Mouse (Mus musculus) liver, embryonic 14.5 days (tissue): Measurements from ENCODE around the gene Tmem132e. TPM values are rescaled to one million over a fixed set of nuclear protein-coding genes. Genes with fewer than 3 reads are reported as not detected.

Experiments
- ATAC-seq: fragments of 200-750 bp; cut with Nextera tagmentation; 2 replicates; pipeline ENCODE4 v1.8.0; 2017; ENCODE audit warnings: moderate number of reproducible peaks, mild to moderate bottlenecking, moderate library complexity; ENCODE audit not compliant: insufficient read depth
- DNase-seq, 3 experiments: peaks; one replicate each; pipeline ENCODE4 v3.0.0-alpha.2; 2012 to 2013; ENCODE audit warnings: low read depth in 3 of 3, low spot score in 3 of 3
- H3K27ac ChIP-seq: fragments of 300-500 bp; sonication (generic); 2 replicates; pipeline ENCODE4 v1.5.1; 2014; ENCODE audit warnings: moderate library complexity, mild to moderate bottlenecking, control low read depth, inconsistent platforms
- H3K27me3 ChIP-seq: fragments of 300-500 bp; sonication (generic); 2 replicates; pipeline ENCODE4 v1.6.1; 2014; ENCODE audit warnings: mild to moderate bottlenecking, low read length, moderate library complexity; ENCODE audit not compliant: control insufficient read depth, insufficient read depth
- H3K36me3 ChIP-seq: fragments of 300-500 bp; sonication (generic); replicated peaks from 2 replicates; pipeline ENCODE4 v1.6.1; 2014; ENCODE audit warnings: low read depth; ENCODE audit not compliant: control insufficient read depth, insufficient read depth
- H3K4me1 ChIP-seq, 2 experiments: fragments of 200-500 bp in 1 of 2; fragments of 300-500 bp in 1 of 2; sonication (generic) in 1 of 2; replicated peaks; 2 replicates each; pipeline ENCODE4 v1.6.1; 2012 to 2014; ENCODE audit warnings: antibody characterized with exemption in 1 of 2, inconsistent platforms in 1 of 2, low read length in 1 of 2; ENCODE audit not compliant: control insufficient read depth in 2 of 2, insufficient read depth in 2 of 2
- H3K4me2 ChIP-seq: fragments of 300-500 bp; sonication (generic); 2 replicates; pipeline ENCODE4 v1.6.1; 2014; ENCODE audit warnings: low read depth, mild to moderate bottlenecking, control low read depth, moderate library complexity
- H3K4me3 ChIP-seq, 2 experiments: fragments of 200-500 bp in 1 of 2; fragments of 300-500 bp in 1 of 2; sonication (generic) in 1 of 2; 2 replicates each; pipeline ENCODE4 v1.5.1; 2012 to 2014; ENCODE audit warnings: low read depth in 2 of 2, low read length in 2 of 2, mild to moderate bottlenecking in 2 of 2, control low read depth in 1 of 2, inconsistent platforms in 1 of 2, moderate library complexity in 1 of 2; ENCODE audit not compliant: insufficient read depth in 1 of 2
- H3K9ac ChIP-seq: fragments of 300-500 bp; sonication (generic); replicated peaks from 2 replicates; pipeline ENCODE4 v1.6.1; 2014; ENCODE audit warnings: mild to moderate bottlenecking, control low read depth, moderate library complexity
- H3K9me3 ChIP-seq: fragments of 300-500 bp; sonication (generic); 2 replicates; pipeline ENCODE4 v1.6.1; 2016; ENCODE audit warnings: low read length, mixed read lengths; ENCODE audit not compliant: control insufficient read depth
- CTCF ChIP-seq: IDR thresholded peaks from 2 replicates; pipeline ENCODE4 v1.5.1; 2016; ENCODE audit warnings: antibody characterized with exemption, low read depth, control low read depth
- EP300 ChIP-seq: IDR thresholded peaks from 2 replicates; pipeline ENCODE4 v1.6.1; 2016; ENCODE audit warnings: antibody characterized with exemption, low read depth
- WGBS: fragments of 180-500 bp; shearing (Covaris S2); extraction: QIAGEN DNeasy Blood & Tissue Kit; methylation state at CpG from one replicate; pipeline ENCODE4 v1.1.7; 2014; ENCODE audit not compliant: insufficient replicate concordance; 5-methylcytosine and 5-hydroxymethylcytosine counted together
- polyA plus RNA-seq, 2 experiments: library from polyadenylated mRNA; depleted of rRNA in 1 of 2; stranded (reverse) in 1 of 2; unstranded in 1 of 2; fragments of >200 nt; fragmentation: Nextera tagmentation in 1 of 2; extraction: Ambion mirVana in 1 of 2; gene quantifications; 2 replicates each; pipeline versions ENCODE4 v1.2.1 to v1.2.3; 2012 to 2014

The Tmem132e gene
- polyA plus RNA-seq, 2 experiments: 0.18 to 0.26 TPM

DNA sequence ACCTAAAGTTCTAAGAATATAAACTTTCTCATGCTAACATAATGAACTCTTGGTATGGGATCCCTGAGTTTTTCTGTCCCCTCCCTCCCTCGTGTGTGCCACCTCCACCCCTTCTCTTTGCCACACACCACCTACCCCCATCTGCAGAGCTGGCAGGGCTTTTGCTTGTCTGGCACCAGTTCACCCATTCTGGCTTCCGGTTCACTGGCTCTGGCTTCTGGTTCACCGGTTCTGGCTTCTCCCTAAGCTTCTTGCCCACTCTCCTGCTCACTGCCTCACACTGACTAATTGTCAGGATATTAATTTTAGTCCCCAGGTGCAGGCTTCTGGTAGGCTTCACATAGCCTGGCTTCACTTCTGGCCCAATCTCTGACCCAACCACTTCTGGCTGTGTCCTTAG is 88.7 kb downstream of the Tmem132e start:
- Histone ChIP-seq H3K9me3 (no peaks in the 10 kb centered on the region), H3K27me3 (no peaks in the 10 kb centered on the region), H3K4me3 (no peak overlapping the region), H3K36me3 (no peaks in the 10 kb centered on the region), H3K4me1 (no peaks in the 10 kb centered on the region), H3K9ac (no peak overlapping the region), H3K27ac (no peak overlapping the region), H3K4me2 (no peak overlapping the region)
- WGBS: 62% methylated on average over 3 of the region's 3 CpGs
- no peak for TF ChIP-seq EP300
- TF ChIP-seq CTCF: no peak
- DNase-seq: no peak
- ATAC-seq: no peak

DNA sequence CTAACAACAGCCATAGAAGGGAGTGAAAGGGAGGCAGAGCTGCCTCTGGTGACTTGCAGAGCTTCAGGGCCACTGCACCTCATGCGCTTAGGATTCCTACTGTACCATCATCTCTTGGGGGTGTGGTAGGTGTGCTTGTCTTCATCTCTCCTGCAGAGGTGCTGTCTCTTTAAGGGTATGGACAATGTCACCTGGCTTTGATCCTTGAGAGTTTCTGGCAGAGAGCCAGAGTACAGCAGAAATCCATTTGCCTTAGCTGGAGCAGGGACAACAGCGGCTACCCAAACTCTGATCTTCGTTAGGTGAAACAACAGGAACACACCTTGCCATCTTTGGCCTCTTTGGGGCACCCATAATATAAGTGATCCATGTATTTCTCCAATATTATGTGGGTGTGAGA is 92.2 kb downstream of the Tmem132e start:
- no peak overlapping the region for H3K9ac ChIP-seq
- no peaks in the 10 kb centered on the region for H3K4me1 ChIP-seq
- no peaks in the 10 kb centered on the region for H3K27me3 ChIP-seq
- DNase-seq: no peak
- no peak overlapping the region for H3K27ac ChIP-seq
- no peak for ATAC-seq
- 62% methylated on average over 3 of the region's 3 CpGs for WGBS
- H3K9me3 ChIP-seq: no peaks in the 10 kb centered on the region
- no peak overlapping the region for H3K4me2 ChIP-seq
- H3K36me3 ChIP-seq: no peaks in the 10 kb centered on the region
- no peak overlapping the region for H3K4me3 ChIP-seq
- TF ChIP-seq CTCF: no peak
- TF ChIP-seq EP300: no peak

DNA sequence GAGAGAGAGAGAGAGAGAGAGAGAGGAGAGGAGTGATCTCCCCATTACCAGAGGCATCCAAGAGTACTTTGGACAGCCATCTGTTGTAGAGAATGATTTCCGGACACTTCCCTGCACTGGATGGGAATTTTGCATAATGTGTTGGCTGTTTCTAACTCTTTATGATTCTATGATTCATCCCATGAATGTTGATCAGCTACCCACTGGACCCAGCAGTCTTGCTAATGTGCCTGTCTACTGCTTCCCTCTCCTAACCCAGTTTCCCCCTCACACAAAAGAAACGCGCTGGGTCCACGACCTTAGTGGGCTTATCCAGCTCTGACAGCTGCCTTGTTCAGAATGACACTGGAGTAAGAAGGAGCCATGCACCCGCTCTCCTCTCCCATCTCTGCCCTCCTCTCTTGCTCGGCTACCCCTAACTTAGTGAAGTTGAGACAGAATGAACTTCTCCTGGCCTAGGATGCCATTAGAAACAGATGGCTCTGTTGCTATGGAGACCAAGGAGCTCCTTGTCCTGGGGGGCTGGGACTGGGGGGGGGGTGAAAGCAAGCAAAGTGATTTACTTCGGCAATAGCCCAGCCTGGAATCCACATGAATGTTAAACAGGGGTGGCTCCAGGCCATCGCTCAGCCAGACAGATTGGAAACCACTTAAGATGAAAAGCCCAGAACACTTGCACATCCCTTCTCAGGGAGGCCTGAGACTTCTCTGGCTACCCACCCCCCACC is 98.8 kb downstream of the Tmem132e start:
- Histone ChIP-seq H3K27ac (no peak overlapping the region), H3K4me2 (no peak overlapping the region), H3K9me3 (no peaks in the 10 kb centered on the region), H3K36me3 (no peaks in the 10 kb centered on the region), H3K9ac (no peak overlapping the region), H3K4me3 (no peak overlapping the region), H3K27me3 (no peaks in the 10 kb centered on the region), H3K4me1 (no peaks in the 10 kb centered on the region)
- TF ChIP-seq EP300 (no peak), CTCF (no peak)
- DNase-seq (no peak), ATAC-seq (no peak)
- WGBS: 56% methylated on average over 8 of the region's 8 CpGs

DNA sequence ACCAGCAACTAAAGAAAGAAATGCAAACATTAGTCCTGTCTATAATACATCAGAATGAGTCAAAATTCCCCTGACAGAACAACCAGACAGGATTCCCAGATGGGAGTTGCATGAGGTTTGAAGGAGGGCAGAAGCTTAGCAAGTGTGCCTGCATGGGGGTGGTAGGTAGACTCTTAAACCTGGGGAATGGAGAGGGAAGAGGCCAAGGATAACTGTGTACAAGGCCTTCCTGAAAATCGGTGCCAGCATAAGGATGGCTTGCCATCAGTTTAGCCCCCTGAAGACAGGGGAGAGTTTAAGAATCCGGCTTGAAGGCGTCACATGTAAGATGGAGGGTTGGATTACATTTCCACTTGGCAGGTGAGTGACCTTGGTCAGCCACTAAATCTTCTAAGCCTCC is 102.2 kb downstream of the Tmem132e start:
- Histone ChIP-seq H3K4me2 (no peak overlapping the region), H3K4me1 (no peaks in the 10 kb centered on the region), H3K9ac (no peak overlapping the region), H3K4me3 (no peak overlapping the region), H3K36me3 (no peaks in the 10 kb centered on the region), H3K9me3 (no peaks in the 10 kb centered on the region), H3K27me3 (no peaks in the 10 kb centered on the region), H3K27ac (no peak overlapping the region)
- DNase-seq (no peak), ATAC-seq (no peak)
- WGBS: 58% methylated on average over 3 of the region's 3 CpGs
- TF ChIP-seq EP300 (no peak), CTCF (no peak)

Other genes with a start within 250 kb of the Tmem132e start
- not detected in 2 replicates for gene Ccl1, start 83.2 kb upstream of the Tmem132e start, polyA plus RNA-seq (2012; rRNA removed)
- not detected in 2 replicates for gene Ccl1, start 83.2 kb upstream of the Tmem132e start, polyA plus RNA-seq (2014; fragmentation: Nextera tagmentation; extraction: Ambion mirVana)